Mouse (Mus musculus) midbrain, postnatal 0 days (tissue): Measurements from ENCODE around the gene Stard13. TPM values are rescaled to one million over a fixed set of nuclear protein-coding genes. Genes with fewer than 3 reads are reported as not detected.

ENCODE experiments used
- ATAC-seq: fragments of 200-750 bp; cut with Nextera tagmentation; 2 replicates; pipeline ENCODE4 v1.8.0; 2017; ENCODE audit warnings: moderate number of reproducible peaks, mild to moderate bottlenecking, moderate TSS enrichment, moderate library complexity; ENCODE audit not compliant: low FRiP score
- DNase-seq: peaks from one replicate; pipeline ENCODE4 v3.0.0-alpha.2; 2015; ENCODE audit warnings: low spot score
- H3K27ac ChIP-seq: fragments of 300-500 bp; sonication (generic); 2 replicates; pipeline ENCODE4 v1.5.1; 2014; ENCODE audit warnings: low read depth, mild to moderate bottlenecking, low read length, mixed read lengths
- H3K27me3 ChIP-seq: fragments of 300-500 bp; sonication (generic); 2 replicates; pipeline ENCODE4 v1.6.1; 2014; ENCODE audit warnings: low read length, control low read depth, mixed read lengths; ENCODE audit not compliant: insufficient read depth
- H3K36me3 ChIP-seq: fragments of 300-500 bp; sonication (generic); 2 replicates; pipeline ENCODE4 v1.6.1; 2014; ENCODE audit warnings: low read length, control low read depth, mixed read lengths; ENCODE audit not compliant: insufficient read depth
- H3K4me1 ChIP-seq: fragments of 300-500 bp; sonication (generic); 2 replicates; pipeline ENCODE4 v1.6.1; 2014; ENCODE audit warnings: mild to moderate bottlenecking, control low read depth, antibody characterized with exemption, low read length, mixed read lengths; ENCODE audit not compliant: insufficient read depth
- H3K4me2 ChIP-seq: fragments of 300-500 bp; sonication (generic); 2 replicates; pipeline ENCODE4 v1.6.1; 2014; ENCODE audit warnings: low read depth, mild to moderate bottlenecking, low read length, mixed read lengths; ENCODE audit not compliant: poor library complexity, severe bottlenecking
- H3K4me3 ChIP-seq: fragments of 300-500 bp; sonication (generic); 2 replicates; pipeline ENCODE4 v1.5.1; 2014; ENCODE audit warnings: low read depth, mild to moderate bottlenecking, low read length, moderate library complexity
- H3K9ac ChIP-seq: fragments of 300-500 bp; sonication (generic); replicated peaks from 2 replicates; pipeline ENCODE4 v1.6.1; 2014; ENCODE audit warnings: mild to moderate bottlenecking, low read length, moderate library complexity, mixed read lengths; ENCODE audit not compliant: poor library complexity, severe bottlenecking
- H3K9me3 ChIP-seq: fragments of 300-500 bp; sonication (generic); 2 replicates; pipeline ENCODE4 v1.6.1; 2016; ENCODE audit warnings: low read length, control low read depth
- CTCF ChIP-seq: IDR thresholded peaks from 2 replicates; pipeline ENCODE4 v1.5.1; 2016; ENCODE audit warnings: antibody characterized with exemption, mild to moderate bottlenecking
- WGBS: fragments of 180-500 bp; shearing (Covaris S2); extraction: QIAGEN DNeasy Blood & Tissue Kit; methylation state at CpG from one replicate; pipeline ENCODE4 v1.1.7; 2014; 5-methylcytosine and 5-hydroxymethylcytosine counted together
- polyA plus RNA-seq: library from polyadenylated mRNA; unstranded; fragments of >200 nt; fragmentation: Nextera tagmentation; extraction: Ambion mirVana; gene quantifications from 2 replicates; pipeline ENCODE4 v1.2.1, GENCODE M21; 2015
- total RNA-seq: library from RNA; depleted of rRNA; stranded (reverse); fragments of >200 nt; gene quantifications from 2 replicates; pipeline ENCODE4 v1.2.3, GENCODE M21; 2014; rRNA removed

The Stard13 gene
- 10.5 and 27.2 TPM in 2 replicates for total RNA-seq
- polyA plus RNA-seq = 2.1 and 2.4 TPM in 2 replicates

DNA sequence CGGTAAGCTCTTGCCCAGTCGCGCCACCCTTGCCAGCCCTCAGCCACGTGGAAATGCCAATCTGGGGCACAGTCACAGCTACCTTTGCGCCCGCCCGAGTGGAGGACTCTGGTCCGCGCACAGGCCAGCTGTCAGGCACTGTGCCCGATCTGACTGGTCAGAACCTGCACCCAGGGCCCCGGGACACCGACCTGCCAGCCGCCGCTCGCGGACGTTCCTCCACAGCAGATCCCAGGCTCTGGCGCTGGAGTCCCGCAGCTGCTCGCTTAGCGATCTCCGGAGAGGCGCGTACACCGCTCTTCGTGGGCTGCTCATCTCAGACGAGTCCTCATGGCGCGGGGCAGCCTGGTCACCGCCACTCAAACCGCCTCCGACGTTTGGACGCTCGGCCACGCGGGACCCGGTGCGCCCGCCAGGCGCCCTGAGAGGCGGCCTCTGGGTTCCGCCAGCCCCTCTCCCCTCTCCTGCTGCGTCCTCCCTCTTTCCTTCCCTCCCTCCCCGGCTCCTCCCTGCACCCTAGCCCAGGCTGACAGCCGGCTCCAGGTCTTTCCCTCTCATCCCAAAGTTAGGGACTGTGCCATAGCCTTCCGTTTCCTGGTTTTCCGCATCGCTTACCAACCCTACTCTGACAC lies at the start of gene Stard13:
Gene Stard13 (minus strand): TSS at position 437 of the 632 bp plus-strand sequence.
- Histone ChIP-seq H3K27ac (no peak within 1 kb of the TSS), H3K9ac (peak within 1 kb of the TSS; percentile 54), H3K9me3 (no peaks in the 10 kb centered on the region), H3K27me3 (peaks cover 5% of the 10 kb centered on the region; the same call in 1 of the 2 replicates), H3K4me3 (peak within 1 kb of the TSS; percentile 48), H3K4me2 (peak within 1 kb of the TSS; percentile 98), H3K36me3 (no peaks in the 10 kb centered on the region), H3K4me1 (peaks cover 7% of the 10 kb centered on the region; the same call in 1 of the 2 replicates)
- ATAC-seq (peak; percentile 59), DNase-seq (no peak)
- 1% methylated on average over 49 of the region's 49 CpGs for WGBS
- no peak for TF ChIP-seq CTCF

DNA sequence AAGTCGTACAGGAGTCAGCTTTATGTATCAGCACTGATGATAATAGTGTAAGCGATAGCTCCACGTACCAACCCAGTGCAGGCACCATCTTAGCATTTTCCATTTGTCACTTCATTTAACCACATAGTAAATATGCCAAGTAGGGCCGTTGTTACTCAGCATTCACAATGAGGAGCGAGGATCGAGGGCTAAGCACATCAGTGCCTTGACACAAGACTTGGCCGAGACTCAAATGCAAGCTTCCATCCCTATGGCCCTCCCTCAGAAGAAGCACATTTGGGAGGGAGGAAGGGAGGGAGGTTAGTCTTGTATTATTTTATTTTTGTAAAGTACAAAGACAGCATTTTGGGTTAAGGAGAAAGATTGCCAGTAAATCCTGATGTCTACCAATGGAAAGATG lies 45.9 kb upstream of the Stard13 start:
- Histone ChIP-seq H3K36me3 (no peaks in the 10 kb centered on the region), H3K4me3 (no peak overlapping the region), H3K27ac (no peak overlapping the region), H3K9me3 (no peaks in the 10 kb centered on the region), H3K4me2 (no peak overlapping the region), H3K9ac (no peak overlapping the region), H3K4me1 (no peaks in the 10 kb centered on the region), H3K27me3 (no peaks in the 10 kb centered on the region)
- TF ChIP-seq CTCF = no peak
- WGBS = 83% methylated on average over 7 of the region's 7 CpGs
- ATAC-seq = no peak
- no peak for DNase-seq

DNA sequence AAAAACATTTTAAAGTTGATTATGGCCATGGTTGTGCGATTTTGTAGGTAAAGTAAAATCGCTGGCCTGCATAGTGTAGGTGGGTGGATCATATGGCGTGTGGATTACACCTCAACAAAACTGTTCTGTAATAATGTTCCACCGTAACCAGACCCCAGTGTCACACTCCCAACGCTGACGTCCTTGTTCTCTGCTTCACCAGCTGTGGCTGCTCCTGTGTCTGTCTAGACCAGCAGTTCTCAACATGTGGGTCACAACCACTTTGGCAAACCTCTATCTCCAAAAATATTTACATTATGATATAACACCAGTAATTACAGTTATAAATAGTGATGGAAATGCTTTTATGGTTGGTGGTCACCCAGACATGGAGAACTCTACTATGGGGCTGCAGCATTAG lies 44.3 kb upstream of the Stard13 start:
- WGBS = 90% methylated on average over 6 of the region's 6 CpGs
- H3K4me2 ChIP-seq = no peak overlapping the region
- no peaks in the 10 kb centered on the region for H3K36me3 ChIP-seq
- no peak overlapping the region for H3K4me3 ChIP-seq
- no peaks in the 10 kb centered on the region for H3K27me3 ChIP-seq
- DNase-seq (no peak), ATAC-seq (no peak)
- no peaks in the 10 kb centered on the region for H3K4me1 ChIP-seq
- no peaks in the 10 kb centered on the region for H3K9me3 ChIP-seq
- H3K27ac ChIP-seq = no peak overlapping the region
- H3K9ac ChIP-seq = no peak overlapping the region
- no peak for TF ChIP-seq CTCF

DNA sequence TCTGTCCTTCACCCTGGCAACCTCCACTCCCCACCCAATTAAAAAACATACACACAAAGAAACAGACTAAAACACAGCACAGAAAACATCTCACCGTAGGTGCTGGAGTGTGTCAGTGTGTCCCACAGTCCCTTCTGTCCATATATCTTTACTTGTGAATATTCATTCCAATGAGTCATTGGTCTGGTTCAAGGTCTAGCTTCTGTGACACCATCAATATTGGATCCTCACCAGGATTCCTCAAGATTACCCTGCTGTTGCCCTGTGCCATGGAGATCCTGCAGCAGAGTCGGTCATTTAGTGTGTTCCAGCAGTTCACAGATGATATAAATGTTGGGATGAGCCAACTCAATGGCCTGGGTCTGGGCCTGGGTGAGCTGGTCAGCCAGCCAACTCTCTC lies 42.4 kb upstream of the Stard13 start:
- no peak for ATAC-seq
- no peak for TF ChIP-seq CTCF
- no peaks in the 10 kb centered on the region for H3K27me3 ChIP-seq
- H3K9ac ChIP-seq = no peak overlapping the region
- no peaks in the 10 kb centered on the region for H3K36me3 ChIP-seq
- WGBS = 94% methylated on average over 2 of the region's 2 CpGs
- H3K27ac ChIP-seq = no peak overlapping the region
- H3K4me2 ChIP-seq = no peak overlapping the region
- no peak for DNase-seq
- no peak overlapping the region for H3K4me3 ChIP-seq
- no peaks in the 10 kb centered on the region for H3K4me1 ChIP-seq
- no peaks in the 10 kb centered on the region for H3K9me3 ChIP-seq

DNA sequence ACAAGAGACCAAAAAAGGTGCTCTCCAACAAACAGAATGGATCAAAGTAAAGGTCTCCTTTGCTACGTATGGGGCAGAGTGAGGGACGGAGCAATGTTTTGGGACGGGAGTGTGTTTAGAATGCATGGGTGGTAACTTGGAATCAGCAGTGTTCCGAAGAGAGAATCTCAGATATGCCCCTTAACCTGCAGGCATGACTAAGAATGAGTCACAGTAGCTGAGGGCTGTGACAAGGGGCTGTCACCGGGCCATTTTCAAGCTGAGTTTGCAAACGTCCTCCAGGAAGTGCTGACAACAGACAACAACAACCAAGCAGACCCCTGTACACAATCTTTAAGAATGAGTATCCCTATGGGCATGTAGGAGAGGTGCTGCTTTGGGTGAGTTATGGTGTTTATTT lies 40.6 kb upstream of the Stard13 start:
- no peak for TF ChIP-seq CTCF
- Histone ChIP-seq H3K27me3 (no peaks in the 10 kb centered on the region), H3K27ac (no peak overlapping the region), H3K36me3 (no peaks in the 10 kb centered on the region), H3K4me1 (no peaks in the 10 kb centered on the region), H3K4me3 (no peak overlapping the region), H3K9me3 (no peaks in the 10 kb centered on the region), H3K4me2 (no peak overlapping the region), H3K9ac (no peak overlapping the region)
- WGBS = 80% methylated on average over 6 of the region's 6 CpGs
- DNase-seq (no peak), ATAC-seq (no peak)

DNA sequence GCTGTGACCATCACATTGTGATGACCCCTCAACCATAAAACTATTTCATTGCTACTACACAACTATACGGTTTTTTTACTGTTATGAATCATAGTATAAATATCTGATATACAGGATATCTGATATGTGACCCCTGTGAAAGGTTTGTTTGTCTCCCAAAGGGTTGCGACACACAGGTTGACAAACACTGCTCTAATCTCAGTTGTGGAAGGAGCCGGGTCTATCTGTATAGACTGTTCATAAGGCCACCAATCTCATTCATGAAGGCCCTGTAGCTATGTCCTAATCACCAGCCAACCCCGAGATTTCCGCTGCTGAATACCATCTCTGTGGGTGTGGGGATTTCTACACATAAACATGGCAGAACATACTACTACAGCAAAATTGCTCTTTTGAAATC lies 37.2 kb upstream of the Stard13 start:
- Histone ChIP-seq H3K4me2 (no peak overlapping the region), H3K9me3 (no peaks in the 10 kb centered on the region), H3K27me3 (no peaks in the 10 kb centered on the region), H3K9ac (no peak overlapping the region), H3K27ac (no peak overlapping the region), H3K36me3 (no peaks in the 10 kb centered on the region), H3K4me3 (no peak overlapping the region), H3K4me1 (no peaks in the 10 kb centered on the region)
- TF ChIP-seq CTCF = no peak
- 94% methylated on average over 5 of the region's 5 CpGs for WGBS
- ATAC-seq (no peak), DNase-seq (no peak)
